Mouse (Mus musculus): Measurements from ENCODE around the gene Mapk11.

DNA sequence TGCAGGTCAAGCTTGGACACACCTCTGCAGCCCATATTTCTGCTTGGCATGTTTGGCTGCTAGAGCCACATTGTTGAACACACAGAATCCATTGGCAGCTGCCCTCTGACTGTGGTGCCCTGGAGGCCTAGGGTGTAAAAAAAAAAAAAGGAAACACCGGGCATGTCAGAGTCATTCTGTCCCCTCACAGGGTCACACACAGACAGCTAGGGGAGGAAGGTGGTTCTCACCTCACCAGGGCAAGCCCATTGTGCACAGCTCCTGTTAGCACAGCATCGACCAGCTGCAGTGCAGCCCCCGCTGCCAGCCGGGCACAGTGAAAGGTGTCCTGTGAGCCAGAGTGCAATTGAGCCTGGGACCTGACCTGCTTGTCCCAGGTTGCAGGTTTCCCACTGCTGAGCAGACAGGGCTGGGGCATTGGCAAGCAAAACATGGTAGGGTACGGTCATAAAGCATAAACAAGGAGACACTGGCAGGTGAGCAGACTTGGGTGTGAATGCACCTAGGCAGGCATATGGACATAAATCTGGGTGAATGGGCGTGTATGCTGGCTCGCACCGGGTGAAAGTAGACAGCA, 22.0 kb downstream of the Mapk11 start:
- TF ChIP-seq POLR2A (IDR thresholded peaks at IDR 0.05; ENCODE audit: insufficient read depth, low read length) (no peak), EP300 (IDR thresholded peaks at IDR 0.05; ENCODE audit: insufficient read depth, low read depth, low read length) (no peak)

All from ES-Bruce4 (cell line).